Mouse (Mus musculus): ENCODE data around the gene Vmn1r88.

Vmn1r88 gene

DNA sequence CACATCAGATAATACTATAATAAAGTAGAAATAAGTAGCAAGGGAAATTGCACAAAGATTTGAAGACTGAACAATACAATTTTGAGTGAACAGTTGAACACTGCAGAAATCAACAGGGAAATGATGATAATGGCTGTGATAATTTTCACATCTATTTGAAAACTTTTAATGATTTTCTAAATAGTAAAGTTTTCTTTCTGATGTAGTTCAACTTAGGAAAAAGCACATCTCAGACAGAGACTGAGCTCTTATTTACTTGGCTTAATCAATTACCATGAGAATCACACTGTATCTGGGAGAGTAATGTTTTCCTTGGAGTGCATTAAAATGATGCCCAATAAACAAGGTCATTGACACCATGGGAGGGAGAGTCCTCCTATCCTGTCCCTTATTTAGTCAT, at the start of gene Vmn1r88:
Gene Vmn1r88, plus strand, starts transcription at position 301 of the 400 bp plus-strand sequence.
- DNase-seq = no peak

- DNase-seq = no peak
Measured at GRCm38 (mm10) chr7:13119817-13120216, 39.6 kb upstream of the Vmn1r88 start, which contains the start of gene Vmn1r86. Gene Vmn1r86, minus strand, starts transcription at chr7:13119917.

DNA sequence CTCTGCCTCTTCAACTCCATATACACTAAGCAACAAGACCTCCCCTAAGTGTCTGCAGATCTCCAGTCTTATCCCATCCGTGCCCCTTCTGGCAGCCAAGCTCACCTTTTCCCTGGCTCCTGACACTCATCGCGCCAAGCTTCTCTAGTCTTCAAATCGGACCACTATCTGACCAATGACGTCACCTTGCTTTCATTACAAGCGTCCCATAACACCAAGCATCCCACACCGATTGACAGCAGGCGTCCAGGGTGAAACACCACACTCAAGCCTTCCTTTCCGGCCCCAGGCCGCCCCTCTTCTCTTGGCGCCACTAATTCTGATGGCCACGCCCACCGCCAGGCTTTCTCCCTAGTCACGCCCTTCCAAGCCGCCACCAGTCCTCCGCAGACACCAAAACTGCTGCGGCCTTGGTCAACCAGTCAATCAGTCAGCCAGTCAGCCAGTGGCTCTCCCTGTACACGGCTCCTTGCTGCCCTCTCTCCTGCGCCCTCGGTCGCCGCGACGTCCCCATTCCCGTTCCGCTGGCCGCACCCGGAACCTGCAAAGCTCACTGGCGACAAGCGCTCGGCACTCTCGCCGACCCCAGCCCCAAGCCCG, 35.7 kb upstream of the Vmn1r88 start:
- peak; percentile 32 for DNase-seq

GRCm38 (mm10) chr7:13131856-13132255, 27.5 kb upstream of the Vmn1r88 start:
- no peak for DNase-seq

DNA sequence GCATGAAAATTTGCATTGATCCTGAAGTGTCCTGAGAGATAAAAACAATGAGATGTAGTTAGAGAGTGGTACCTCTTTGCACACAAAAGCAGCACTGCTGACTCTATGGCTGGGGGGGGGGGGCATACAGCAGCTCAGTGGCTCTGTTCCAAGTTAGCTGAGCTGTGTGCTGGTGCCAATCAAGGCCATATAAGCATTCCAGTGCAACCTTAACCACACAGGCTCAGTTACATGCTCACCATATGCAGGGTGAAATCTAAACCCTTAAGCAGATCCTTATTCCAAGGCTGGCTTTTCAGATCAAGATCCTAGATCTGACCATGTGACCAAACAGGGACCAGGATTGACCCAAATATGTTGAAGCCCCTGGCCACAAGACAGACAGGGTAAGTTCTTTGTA, 22.0 kb upstream of the Vmn1r88 start:
- no peak for DNase-seq

DNA sequence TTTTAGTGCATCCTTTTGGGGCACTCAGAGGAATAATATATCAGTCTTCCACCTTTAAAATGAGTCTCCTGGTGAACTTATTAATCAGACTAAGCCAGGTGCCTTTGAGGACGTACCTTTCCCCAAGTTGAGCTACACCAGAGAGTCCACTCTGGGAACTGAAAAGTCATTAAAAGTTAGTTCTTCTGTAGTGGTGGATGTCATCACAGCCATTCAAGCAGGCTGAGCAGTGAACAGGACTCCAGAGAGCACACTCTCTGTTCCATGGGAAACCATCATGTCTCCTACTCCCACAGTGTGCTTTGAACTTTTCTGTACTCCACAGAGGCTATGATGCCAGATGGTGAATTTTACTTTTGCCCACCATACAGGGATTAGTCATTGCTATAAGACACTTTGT, 19.3 kb upstream of the Vmn1r88 start, which contains the start of gene Vmn1r87:
Gene Vmn1r87, minus strand, starts transcription at position 101 of the 400 bp plus-strand sequence.
- no peak for DNase-seq

DNA sequence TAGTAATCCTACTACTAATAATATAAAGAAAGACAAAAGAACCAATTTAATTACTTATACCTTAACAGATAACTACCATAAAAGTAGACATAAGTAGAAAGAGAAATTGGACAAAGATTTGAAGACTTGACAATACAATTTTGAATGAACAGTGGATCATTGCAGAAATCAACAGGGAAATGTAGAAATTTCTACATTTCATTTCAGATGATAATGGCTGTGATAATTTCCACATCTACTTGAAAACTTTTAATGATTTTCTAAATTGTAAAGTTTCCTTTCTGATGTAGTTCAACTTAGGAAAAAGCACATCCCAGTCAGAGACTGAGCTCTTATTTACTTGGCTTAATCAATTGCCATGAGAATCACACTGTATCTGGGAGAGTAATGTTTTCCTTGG, 53.4 kb downstream of the Vmn1r88 start, which contains the start of gene Vmn1r89:
Gene Vmn1r89, plus strand, starts transcription at position 301 of the 400 bp plus-strand sequence.
- no peak for DNase-seq
